Mouse (Mus musculus) bone marrow macrophage, adult 2 months (primary cell): Measurements from ENCODE around the gene Myo1a.

Source experiments
- CTCF ChIP-seq: IDR thresholded peaks from 2 replicates; pipeline ENCODE4 v1.5.1; 2012; ENCODE audit warnings: low read depth, mild to moderate bottlenecking, low read length, moderate library complexity
- POLR2A ChIP-seq: IDR thresholded peaks from 2 replicates; pipeline ENCODE4 v1.6.1; 2012; ENCODE audit warnings: mild to moderate bottlenecking, low read depth, low read length, borderline replicate concordance

GRCm38 (mm10) chr10:127739083-127739660 is 34.2 kb downstream of the Myo1a start, which contains the start of gene Zbtb39:
- TF ChIP-seq CTCF, result 0 out of 2 replicates have a peak, but pooled peaks have one; percentile 14
- no peak for TF ChIP-seq POLR2A
